Mouse (Mus musculus) forebrain, embryonic 14.5 days (tissue): ENCODE data around the gene Gm9732. TPM values are rescaled to one million over a fixed set of nuclear protein-coding genes. Genes with fewer than 3 reads are reported as not detected.
"Not testable (repeated sequence)": the region's sequence is repeated elsewhere in the genome, so short reads cannot be mapped to it uniquely, and the experiment has no call there.

Experiments
- ATAC-seq: fragments of 200-750 bp; cut with Nextera tagmentation; 2 replicates; pipeline ENCODE4 v1.8.0; 2017; ENCODE audit warnings: mild to moderate bottlenecking, moderate library complexity
- DNase-seq: peaks from one replicate; pipeline ENCODE4 v3.0.0-alpha.2; 2015; ENCODE audit warnings: low spot score
- H3K27ac ChIP-seq: fragments of 300-500 bp; sonication (generic); 2 replicates; pipeline ENCODE4 v1.5.1; 2014; ENCODE audit warnings: low read depth, mild to moderate bottlenecking, control low read depth, low read length, moderate library complexity
- H3K27me3 ChIP-seq: fragments of 300-500 bp; sonication (generic); replicated peaks from 2 replicates; pipeline ENCODE4 v1.6.1; 2014; ENCODE audit warnings: low read length, control low read depth, mixed read lengths; ENCODE audit not compliant: control insufficient read depth, insufficient read depth
- H3K36me3 ChIP-seq: fragments of 300-500 bp; sonication (generic); 2 replicates; pipeline ENCODE4 v1.6.1; 2014; ENCODE audit warnings: low read length, control low read depth; ENCODE audit not compliant: control insufficient read depth, insufficient read depth
- H3K4me1 ChIP-seq: fragments of 300-500 bp; sonication (generic); 2 replicates; pipeline ENCODE4 v1.6.1; 2014; ENCODE audit warnings: antibody characterized with exemption, low read length, control low read depth; ENCODE audit not compliant: control insufficient read depth, insufficient read depth
- H3K4me2 ChIP-seq: fragments of 300-500 bp; sonication (generic); 2 replicates; pipeline ENCODE4 v1.6.1; 2014; ENCODE audit warnings: mild to moderate bottlenecking, control low read depth, low read length
- H3K4me3 ChIP-seq: fragments of 300-500 bp; sonication (generic); 2 replicates; pipeline ENCODE4 v1.5.1; 2014; ENCODE audit warnings: low read depth, low read length, control low read depth
- H3K9ac ChIP-seq: fragments of 300-500 bp; sonication (generic); 2 replicates; pipeline ENCODE4 v1.6.1; 2014; ENCODE audit warnings: mild to moderate bottlenecking, low read length, control low read depth, moderate library complexity
- H3K9me3 ChIP-seq: fragments of 300-500 bp; sonication (generic); replicated peaks from 2 replicates; pipeline ENCODE4 v1.6.1; 2016; ENCODE audit warnings: low read length, control low read depth, mixed read lengths; ENCODE audit not compliant: control insufficient read depth
- WGBS: fragments of 180-500 bp; shearing (Covaris S2); extraction: QIAGEN DNeasy Blood & Tissue Kit; methylation state at CpG from one replicate; pipeline ENCODE4 v1.1.7; 2014; 5-methylcytosine and 5-hydroxymethylcytosine counted together
- polyA plus RNA-seq: library from polyadenylated mRNA; unstranded; fragments of >200 nt; fragmentation: Nextera tagmentation; extraction: Ambion mirVana; gene quantifications from 2 replicates; pipeline ENCODE4 v1.2.1, GENCODE M21; 2014

Gm9732 gene
- polyA plus RNA-seq, 1 experiment from 2014 or later = not detected

DNA sequence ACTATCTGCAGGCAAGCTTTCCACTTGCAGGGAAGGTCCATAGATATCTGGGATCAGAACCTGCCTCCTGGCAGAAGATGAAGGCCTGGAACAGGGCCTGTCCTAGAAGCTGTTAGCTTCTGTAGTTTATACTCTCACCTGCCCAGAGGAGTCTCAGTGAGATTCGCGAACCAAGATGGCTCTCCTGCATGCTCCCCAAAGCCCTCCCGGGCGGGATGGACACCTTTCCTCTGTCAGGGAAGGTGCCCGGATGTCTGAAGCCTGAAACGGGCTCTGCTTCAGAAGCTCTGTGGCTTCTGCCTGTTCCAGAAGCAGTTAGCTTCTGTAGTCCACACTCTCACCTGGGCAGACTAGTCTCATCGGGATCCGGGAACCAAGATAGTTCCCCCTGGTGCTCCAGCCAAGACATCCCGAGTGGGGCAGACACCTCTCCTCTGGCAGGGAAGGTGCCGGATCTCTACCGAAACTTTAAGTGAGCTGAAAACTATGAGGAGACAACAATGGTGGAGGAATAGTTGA, 56.6 kb downstream of the Gm9732 start:
- not testable (repeated sequence) for H3K27ac ChIP-seq, H3K4me2 ChIP-seq, H3K36me3 ChIP-seq, H3K9ac ChIP-seq, DNase-seq, H3K4me1 ChIP-seq, H3K27me3 ChIP-seq, ATAC-seq, H3K9me3 ChIP-seq, H3K4me3 ChIP-seq
- 91% methylated on average over 9 of the region's 11 CpGs for WGBS

DNA sequence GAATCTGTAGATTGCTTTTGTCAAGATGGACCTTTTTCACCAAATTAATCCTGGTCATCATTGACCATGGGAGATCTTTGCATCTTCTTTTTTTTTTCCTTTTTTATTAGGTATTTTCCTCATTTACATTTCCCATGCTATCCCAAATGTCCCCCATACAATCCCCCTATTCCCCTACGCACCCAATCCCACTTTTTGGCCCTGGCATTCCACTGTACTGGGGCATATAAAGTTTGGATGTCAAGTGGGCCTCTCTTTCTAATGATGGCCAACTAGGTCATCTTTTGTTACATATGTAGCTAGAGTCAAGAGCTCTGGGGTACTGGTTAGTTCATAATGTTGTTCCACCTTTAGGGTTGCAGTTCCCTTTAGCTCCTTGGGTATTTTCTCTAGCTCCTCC, 62.8 kb downstream of the Gm9732 start:
- H3K9ac ChIP-seq, H3K4me3 ChIP-seq, DNase-seq, H3K4me1 ChIP-seq, H3K9me3 ChIP-seq, H3K27ac ChIP-seq, ATAC-seq, H3K36me3 ChIP-seq, H3K4me2 ChIP-seq, H3K27me3 ChIP-seq: not testable (repeated sequence)
- 60% methylated on average over 1 of the region's 1 CpGs for WGBS

DNA sequence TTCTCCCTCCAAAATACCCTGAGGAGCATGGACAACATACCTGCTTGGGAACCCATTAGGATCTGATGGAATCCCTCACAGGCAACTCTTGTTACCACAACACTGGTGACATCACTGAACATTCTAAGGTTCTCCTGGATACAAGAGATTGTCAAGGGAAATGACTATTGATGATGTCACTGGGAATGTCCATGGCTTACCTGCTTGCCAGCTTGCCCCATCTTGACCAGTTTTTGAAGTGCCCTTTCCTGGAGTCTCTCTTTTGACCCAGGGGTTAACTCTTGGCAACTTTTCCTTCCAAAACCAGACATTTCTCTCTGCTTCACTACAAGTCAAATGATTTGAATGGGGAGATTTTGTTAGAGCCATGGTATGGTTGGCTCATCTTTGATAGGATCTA, 72.9 kb downstream of the Gm9732 start, which contains the start of gene 1700001F09Rik:
1700001F09Rik (minus strand) TSS at position 101 of the 400 bp plus-strand sequence.
- not testable (repeated sequence) for H3K4me2 ChIP-seq, H3K27me3 ChIP-seq, H3K4me1 ChIP-seq, H3K27ac ChIP-seq, H3K9ac ChIP-seq, H3K4me3 ChIP-seq, ATAC-seq, H3K9me3 ChIP-seq, H3K36me3 ChIP-seq, DNase-seq

DNA sequence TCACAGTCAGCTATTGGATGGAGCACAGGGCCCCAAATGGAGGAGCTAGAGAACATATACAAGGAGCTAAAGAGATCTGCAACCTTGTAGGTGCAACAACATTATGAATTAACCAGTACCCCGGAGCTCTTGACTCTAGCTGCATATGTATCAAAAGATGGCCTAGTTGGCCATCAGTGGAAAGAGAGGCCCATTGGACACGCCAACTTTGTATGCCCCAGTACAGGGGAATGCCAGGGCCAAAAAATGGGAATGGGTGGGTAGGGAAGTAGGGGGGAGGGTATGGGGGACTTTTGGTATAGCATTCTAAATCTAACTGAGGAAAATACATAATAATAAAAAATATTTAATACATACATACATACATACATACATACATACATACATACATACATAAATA, 78.1 kb downstream of the Gm9732 start:
- not testable (repeated sequence) for ATAC-seq, H3K4me3 ChIP-seq, H3K27ac ChIP-seq, H3K4me1 ChIP-seq, H3K9me3 ChIP-seq, DNase-seq, H3K4me2 ChIP-seq, H3K9ac ChIP-seq, H3K36me3 ChIP-seq, H3K27me3 ChIP-seq
- 82% methylated on average over 2 of the region's 2 CpGs for WGBS

Other genes starting within 250 kb of the Gm9732 start
- not detected in 2 replicates for gene Gm8094, start 198.4 kb upstream of the Gm9732 start, polyA plus RNA-seq
- gene Gm8104, start 174.4 kb upstream of the Gm9732 start, polyA plus RNA-seq = not detected in 2 replicates
- gene Gm7233, start 95.2 kb upstream of the Gm9732 start, polyA plus RNA-seq = not detected in 2 replicates
- not detected in 2 replicates for gene Gm8122, start 39.7 kb upstream of the Gm9732 start, polyA plus RNA-seq
- gene Gm8126, start 16.4 kb upstream of the Gm9732 start, polyA plus RNA-seq = not detected in 2 replicates
- not detected in 2 replicates for gene Gm8127, start 18.8 kb downstream of the Gm9732 start, polyA plus RNA-seq
- gene 1700001F09Rik, start 72.8 kb downstream of the Gm9732 start, polyA plus RNA-seq = not detected in 2 replicates
- not detected in 2 replicates for gene Gm8138, start 141.3 kb downstream of the Gm9732 start, polyA plus RNA-seq